Mouse (Mus musculus): ENCODE data around the gene Mrpl11. TPM values are rescaled to one million over a fixed set of nuclear protein-coding genes. Genes with fewer than 3 reads are reported as not detected.
A peak's percentile ranks its signal among the peaks of the same experiment; 100 is the strongest.

The Mrpl11 gene
- polyA plus RNA-seq, 1 experiment from 2014 or later = 55.1 TPM

DNA sequence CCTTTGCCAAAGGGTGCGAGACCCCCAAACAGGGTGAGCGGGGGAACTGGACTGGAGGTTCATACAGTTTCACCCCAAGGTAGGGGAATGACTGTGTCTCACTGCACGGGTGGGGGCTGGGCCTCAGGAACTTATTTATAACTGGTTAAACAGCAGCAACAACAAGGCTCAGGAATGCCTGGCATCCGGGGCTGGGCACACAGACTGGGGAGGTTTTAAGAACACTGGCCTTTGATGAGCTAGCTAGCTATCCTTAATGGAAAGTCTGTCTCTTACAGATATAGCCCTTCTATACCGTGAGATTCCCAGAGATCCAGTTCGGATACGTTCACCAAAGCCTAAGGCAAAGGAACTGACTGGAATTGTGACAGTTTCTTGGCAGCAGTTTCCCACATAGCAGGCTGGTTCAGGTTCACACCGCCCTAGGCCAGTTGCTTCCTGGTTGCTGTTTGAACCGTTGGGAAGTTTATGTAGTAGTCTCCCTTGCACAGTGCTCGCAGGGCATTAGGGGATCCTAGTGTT, 54.3 kb downstream of the Mrpl11 start:
- Histone ChIP-seq H3K4me1 (ENCODE audit: insufficient read depth, low read depth, low read length) (no peaks in the 10 kb centered on the region), H3K27me3 (replicated peaks; ENCODE audit: insufficient read depth, low read length) (no peaks in the 10 kb centered on the region), H3K27ac (ENCODE audit: low read length) (peak overlapping the region; percentile 38; the same call in 1 of the 2 replicates), H3K36me3 (ENCODE audit: insufficient read depth, low read length) (no peaks in the 10 kb centered on the region), H3K9me3 (ENCODE audit: low read length) (no peaks in the 10 kb centered on the region), H3K4me3 (ENCODE audit: low read depth, low read length) (no peak overlapping the region), H3K9ac (replicated peaks; ENCODE audit: low read depth) (no peak overlapping the region), H3K4me2 (replicated peaks; ENCODE audit: low read depth, low read length) (peak overlapping the region; percentile 27; the same call in 1 of the 2 replicates)
- TF ChIP-seq EP300 (IDR thresholded peaks at IDR 0.05) (no peak; the same call in 1 of the 2 replicates), CTCF (IDR thresholded peaks at IDR 0.05) (no peak)
- ATAC-seq (peak; percentile 84), DNase-seq (ENCODE audit: low spot score) (peak; percentile 64)
- WGBS = 19% methylated on average over 10 of the region's 10 CpGs

Other genes with a start within 250 kb of the Mrpl11 start
- 23.4 and 26.8 TPM in 2 replicates for gene Rbm4b, start 205.7 kb upstream of the Mrpl11 start, polyA plus RNA-seq (2015; fragmentation: Nextera tagmentation; extraction: Ambion mirVana)
- 28.6 and 29.4 TPM in 2 replicates for gene Rbm4, start 168.2 kb upstream of the Mrpl11 start, polyA plus RNA-seq (2015; fragmentation: Nextera tagmentation; extraction: Ambion mirVana)
- 13.9 and 19.7 TPM in 2 replicates for gene Gm21992, start 150.5 kb upstream of the Mrpl11 start, polyA plus RNA-seq (2015; fragmentation: Nextera tagmentation; extraction: Ambion mirVana)
- 24.3 and 25.1 TPM in 2 replicates for gene Rbm14, start 150.5 kb upstream of the Mrpl11 start, polyA plus RNA-seq (2015; fragmentation: Nextera tagmentation; extraction: Ambion mirVana)
- gene Ccs, start 122.8 kb upstream of the Mrpl11 start, polyA plus RNA-seq (2015; fragmentation: Nextera tagmentation; extraction: Ambion mirVana) = 53.0 and 54.5 TPM in 2 replicates
- 0.51 and 0.62 TPM in 2 replicates for gene Ccdc87, start 122.8 kb upstream of the Mrpl11 start, polyA plus RNA-seq (2015; fragmentation: Nextera tagmentation; extraction: Ambion mirVana)
- gene Ctsf, start 107.0 kb upstream of the Mrpl11 start, polyA plus RNA-seq (2015; fragmentation: Nextera tagmentation; extraction: Ambion mirVana) = 34.2 and 35.2 TPM in 2 replicates
- gene Actn3, start 84.2 kb upstream of the Mrpl11 start, polyA plus RNA-seq (2015; fragmentation: Nextera tagmentation; extraction: Ambion mirVana) = 0.27 and 0.40 TPM in 2 replicates
- 8.1 and 9.1 TPM in 2 replicates for gene Zdhhc24, start 83.5 kb upstream of the Mrpl11 start, polyA plus RNA-seq (2015; fragmentation: Nextera tagmentation; extraction: Ambion mirVana)
- 1.6 and 1.9 TPM in 2 replicates for gene Bbs1, start 55.5 kb upstream of the Mrpl11 start, polyA plus RNA-seq (2015; fragmentation: Nextera tagmentation; extraction: Ambion mirVana)
- gene Dpp3, start 33.9 kb upstream of the Mrpl11 start, polyA plus RNA-seq (2015; fragmentation: Nextera tagmentation; extraction: Ambion mirVana) = 47.6 and 47.7 TPM in 2 replicates
- gene Peli3, start 19.0 kb upstream of the Mrpl11 start, polyA plus RNA-seq (2015; fragmentation: Nextera tagmentation; extraction: Ambion mirVana) = 0.85 and 1.8 TPM in 2 replicates
- 0.04 TPM in 1 of 2 replicates, not detected in the other for gene Npas4, start 28.2 kb downstream of the Mrpl11 start, polyA plus RNA-seq (2015; fragmentation: Nextera tagmentation; extraction: Ambion mirVana)
- gene Slc29a2, start 61.7 kb downstream of the Mrpl11 start, polyA plus RNA-seq (2015; fragmentation: Nextera tagmentation; extraction: Ambion mirVana) = 0.88 TPM in 2 replicates
- 33.8 and 36.3 TPM in 2 replicates for gene B4gat1, start 76.7 kb downstream of the Mrpl11 start, polyA plus RNA-seq (2015; fragmentation: Nextera tagmentation; extraction: Ambion mirVana)
- 1.1 and 1.6 TPM in 2 replicates for gene AC124502.3, start 76.7 kb downstream of the Mrpl11 start, polyA plus RNA-seq (2015; fragmentation: Nextera tagmentation; extraction: Ambion mirVana)
- 40.8 and 47.6 TPM in 2 replicates for gene Brms1, start 79.2 kb downstream of the Mrpl11 start, polyA plus RNA-seq (2015; fragmentation: Nextera tagmentation; extraction: Ambion mirVana)
- 1.7 and 1.9 TPM in 2 replicates for gene Rin1, start 88.3 kb downstream of the Mrpl11 start, polyA plus RNA-seq (2015; fragmentation: Nextera tagmentation; extraction: Ambion mirVana)
- 23.1 and 25.1 TPM in 2 replicates for gene Cd248, start 105.9 kb downstream of the Mrpl11 start, polyA plus RNA-seq (2015; fragmentation: Nextera tagmentation; extraction: Ambion mirVana)
- gene Tmem151a, start 123.4 kb downstream of the Mrpl11 start, polyA plus RNA-seq (2015; fragmentation: Nextera tagmentation; extraction: Ambion mirVana) = 4.1 and 4.5 TPM in 2 replicates
- gene Yif1a, start 126.4 kb downstream of the Mrpl11 start, polyA plus RNA-seq (2015; fragmentation: Nextera tagmentation; extraction: Ambion mirVana) = 93.3 and 105 TPM in 2 replicates
- gene Cnih2, start 136.4 kb downstream of the Mrpl11 start, polyA plus RNA-seq (2015; fragmentation: Nextera tagmentation; extraction: Ambion mirVana) = 0.70 and 0.89 TPM in 2 replicates
- 228 and 240 TPM in 2 replicates for gene Rab1b, start 144.9 kb downstream of the Mrpl11 start, polyA plus RNA-seq (2015; fragmentation: Nextera tagmentation; extraction: Ambion mirVana)
- 10.1 and 10.8 TPM in 2 replicates for gene Klc2, start 156.4 kb downstream of the Mrpl11 start, polyA plus RNA-seq (2015; fragmentation: Nextera tagmentation; extraction: Ambion mirVana)